Mouse (Mus musculus): Measurements from ENCODE around the gene Smok3a. TPM values are rescaled to one million over a fixed set of nuclear protein-coding genes. Genes with fewer than 3 reads are reported as not detected.

Gene Smok3a
- polyA plus RNA-seq, 1 experiment, result not detected

DNA sequence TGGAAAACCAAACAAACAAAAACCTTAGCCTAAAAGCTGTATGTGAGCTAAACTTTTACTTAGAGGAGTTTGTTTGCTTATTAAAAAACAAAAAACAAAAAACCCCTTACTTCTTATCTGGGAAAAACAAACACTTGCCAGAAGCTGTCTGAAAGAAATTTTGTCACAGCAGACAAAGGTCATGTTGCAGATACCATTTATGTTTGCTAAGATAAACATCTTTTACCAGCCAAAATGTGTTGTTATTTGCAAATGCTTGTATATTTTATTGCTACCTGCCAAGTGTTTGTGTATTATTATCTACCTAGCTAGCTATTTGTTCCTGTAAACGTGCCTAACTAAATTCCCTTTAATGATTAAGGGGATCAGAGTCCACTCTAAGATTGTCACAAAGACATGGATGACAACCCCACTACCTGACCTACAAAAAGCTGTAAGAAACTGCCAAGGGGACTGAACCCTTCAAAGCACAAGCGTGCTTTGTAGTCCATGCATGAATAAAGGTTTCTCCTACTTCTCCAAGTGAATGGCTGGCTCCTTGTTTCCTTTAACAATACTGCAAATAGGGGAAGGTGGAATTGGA is 62.3 kb downstream of the Smok3a start:
- Histone ChIP-seq H3K4me3 (ENCODE audit: insufficient read depth, low read depth, low read length) (no peak overlapping the region), H3K4me1 (ENCODE audit: control insufficient read depth, insufficient read depth, low read length) (no peaks in the 10 kb centered on the region), H3K27ac (ENCODE audit: insufficient read depth, low read depth, low read length) (no peak overlapping the region)
- TF ChIP-seq CTCF (IDR thresholded peaks at IDR 0.05; ENCODE audit: insufficient read depth, low read depth, low read length) (no peak), POLR2A (IDR thresholded peaks at IDR 0.05; ENCODE audit: insufficient read depth, low read depth, low read length) (no peak)
- 61% methylated on average over 2 of the region's 2 CpGs for WGBS

DNA sequence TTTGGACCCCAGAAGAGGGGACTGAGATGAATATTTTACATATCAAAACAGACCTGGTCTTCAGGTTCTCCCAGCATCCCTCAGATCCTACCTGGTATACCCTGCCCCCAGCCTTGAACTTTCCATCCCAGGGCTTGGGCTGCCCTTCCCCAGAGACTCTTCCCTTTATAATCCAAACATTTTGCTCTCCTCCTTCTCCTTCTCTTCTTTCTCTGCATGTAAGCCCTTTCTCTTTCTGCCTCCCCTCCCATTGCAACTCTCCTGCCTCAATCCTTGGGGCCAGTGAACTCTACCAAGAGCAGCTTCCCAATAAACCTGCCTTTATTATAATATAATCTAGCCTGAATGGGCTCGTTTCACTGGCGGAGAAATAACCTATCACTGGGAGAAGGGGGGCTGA is 62.9 kb downstream of the Smok3a start:
- Histone ChIP-seq H3K27ac (ENCODE audit: insufficient read depth, low read depth, low read length) (no peak overlapping the region), H3K4me1 (ENCODE audit: control insufficient read depth, insufficient read depth, low read length) (no peaks in the 10 kb centered on the region), H3K4me3 (ENCODE audit: insufficient read depth, low read depth, low read length) (no peak overlapping the region)
- TF ChIP-seq POLR2A (IDR thresholded peaks at IDR 0.05; ENCODE audit: insufficient read depth, low read depth, low read length), result no peak
- no peak for TF ChIP-seq CTCF (IDR thresholded peaks at IDR 0.05; ENCODE audit: insufficient read depth, low read depth, low read length)
- 91% methylated on average over 2 of the region's 2 CpGs for WGBS

Other genes starting within 250 kb of the Smok3a start
- not detected in 2 replicates for gene Ppp1r35, start 242.4 kb upstream of the Smok3a start, polyA plus RNA-seq (2012; ENCODE audit: insufficient read depth, insufficient read length, low replicate concordance, missing spikeins)
- not detected in 2 replicates for gene Mepce, start 233.6 kb upstream of the Smok3a start, polyA plus RNA-seq (2012; ENCODE audit: insufficient read depth, insufficient read length, low replicate concordance, missing spikeins)
- not detected in 2 replicates for gene Zcwpw1, start 233.5 kb upstream of the Smok3a start, polyA plus RNA-seq (2012; ENCODE audit: insufficient read depth, insufficient read length, low replicate concordance, missing spikeins)
- gene Pilra, start 185.0 kb upstream of the Smok3a start, polyA plus RNA-seq (2012; ENCODE audit: insufficient read depth, insufficient read length, low replicate concordance, missing spikeins), result not detected in 2 replicates
- gene Pilrb1, start 163.2 kb upstream of the Smok3a start, polyA plus RNA-seq (2012; ENCODE audit: insufficient read depth, insufficient read length, low replicate concordance, missing spikeins), result not detected in 2 replicates
- gene Pilrb2, start 149.4 kb upstream of the Smok3a start, polyA plus RNA-seq (2012; ENCODE audit: insufficient read depth, insufficient read length, low replicate concordance, missing spikeins), result not detected in 2 replicates
- not detected in 2 replicates for gene Cyp3a13, start 99.6 kb upstream of the Smok3a start, polyA plus RNA-seq (2012; ENCODE audit: insufficient read depth, insufficient read length, low replicate concordance, missing spikeins)
- not detected in 2 replicates for gene Gjc3, start 58.2 kb upstream of the Smok3a start, polyA plus RNA-seq (2012; ENCODE audit: insufficient read depth, insufficient read length, low replicate concordance, missing spikeins)
- gene Azgp1, start 39.7 kb upstream of the Smok3a start, polyA plus RNA-seq (2012; ENCODE audit: insufficient read depth, insufficient read length, low replicate concordance, missing spikeins), result not detected in 2 replicates
- not detected in 2 replicates for gene Smok3b, start 168 bp downstream of the Smok3a start, polyA plus RNA-seq (2012; ENCODE audit: insufficient read depth, insufficient read length, low replicate concordance, missing spikeins)
- not detected in 2 replicates for gene Smok3c, start 31.9 kb downstream of the Smok3a start, polyA plus RNA-seq (2012; ENCODE audit: insufficient read depth, insufficient read length, low replicate concordance, missing spikeins)
- not detected in 2 replicates for gene Zkscan1, start 63.8 kb downstream of the Smok3a start, polyA plus RNA-seq (2012; ENCODE audit: insufficient read depth, insufficient read length, low replicate concordance, missing spikeins)
- not detected in 2 replicates for gene Zscan21, start 95.6 kb downstream of the Smok3a start, polyA plus RNA-seq (2012; ENCODE audit: insufficient read depth, insufficient read length, low replicate concordance, missing spikeins)
- gene Zfp113, start 134.5 kb downstream of the Smok3a start, polyA plus RNA-seq (2012; ENCODE audit: insufficient read depth, insufficient read length, low replicate concordance, missing spikeins), result not detected in 2 replicates
- gene Cops6, start 139.8 kb downstream of the Smok3a start, polyA plus RNA-seq (2012; ENCODE audit: insufficient read depth, insufficient read length, low replicate concordance, missing spikeins), result not detected in 2 replicates
- not detected in 2 replicates for gene Ap4m1, start 150.7 kb downstream of the Smok3a start, polyA plus RNA-seq (2012; ENCODE audit: insufficient read depth, insufficient read length, low replicate concordance, missing spikeins)
- not detected in 2 replicates for gene Mcm7, start 151.2 kb downstream of the Smok3a start, polyA plus RNA-seq (2012; ENCODE audit: insufficient read depth, insufficient read length, low replicate concordance, missing spikeins)
- gene Taf6, start 166.2 kb downstream of the Smok3a start, polyA plus RNA-seq (2012; ENCODE audit: insufficient read depth, insufficient read length, low replicate concordance, missing spikeins), result not detected in 2 replicates
- 309 TPM in 1 of 2 replicates, not detected in the other for gene Cnpy4, start 166.2 kb downstream of the Smok3a start, polyA plus RNA-seq (2012; ENCODE audit: insufficient read depth, insufficient read length, low replicate concordance, missing spikeins)
- gene Mblac1, start 173.1 kb downstream of the Smok3a start, polyA plus RNA-seq (2012; ENCODE audit: insufficient read depth, insufficient read length, low replicate concordance, missing spikeins), result not detected in 2 replicates
- gene Nxpe5, start 204.6 kb downstream of the Smok3a start, polyA plus RNA-seq (2012; ENCODE audit: insufficient read depth, insufficient read length, low replicate concordance, missing spikeins), result not detected in 2 replicates
- gene Lamtor4, start 234.2 kb downstream of the Smok3a start, polyA plus RNA-seq (2012; ENCODE audit: insufficient read depth, insufficient read length, low replicate concordance, missing spikeins), result not detected in 2 replicates
- 185 TPM in 1 of 2 replicates, not detected in the other for gene BC037034, start 242.8 kb downstream of the Smok3a start, polyA plus RNA-seq (2012; ENCODE audit: insufficient read depth, insufficient read length, low replicate concordance, missing spikeins)